Mouse (Mus musculus): Measurements from ENCODE around the gene Myo3b.

Gene Myo3b

DNA sequence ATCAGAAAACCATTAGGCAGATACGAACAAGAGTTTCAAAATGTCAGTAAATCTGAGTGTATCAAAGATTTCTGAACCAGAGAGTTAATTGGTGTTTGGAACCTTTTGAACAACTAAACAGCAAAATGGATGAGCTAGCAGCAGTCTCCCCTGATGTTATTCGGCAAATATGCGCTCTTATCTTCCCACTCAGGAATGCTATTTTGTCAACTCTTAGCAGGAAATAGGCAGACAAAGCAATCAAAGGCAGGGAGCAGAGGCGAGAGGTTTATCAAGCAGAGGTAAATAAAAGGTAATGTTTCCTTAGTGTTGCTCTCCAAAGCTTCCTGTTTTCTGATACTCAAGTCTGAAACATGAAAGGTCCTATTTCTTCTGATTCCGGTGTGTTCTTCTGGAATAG lies 252.1 kb downstream of the Myo3b start:
- no peak for DNase-seq (ENCODE audit: low read depth)

DNA sequence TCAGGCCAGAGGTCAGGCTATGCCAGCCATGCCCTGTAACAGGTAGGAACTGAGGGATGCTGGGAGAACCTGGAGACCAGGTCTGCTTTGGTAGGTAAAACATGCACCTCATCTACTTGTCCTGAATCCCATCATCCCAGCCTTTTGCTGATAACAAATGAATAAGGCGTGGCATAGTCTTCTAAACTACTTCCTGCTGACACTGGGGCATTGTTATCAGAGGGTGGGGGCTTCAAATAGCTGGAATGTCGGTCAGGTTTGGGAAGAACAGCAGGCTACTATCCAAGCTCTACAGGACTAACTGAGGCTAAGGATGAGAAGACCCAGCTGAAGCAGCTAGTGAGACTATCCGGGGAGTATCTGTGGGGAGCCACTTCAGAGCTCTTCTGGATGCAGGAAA lies 253.8 kb downstream of the Myo3b start:
- no peak for DNase-seq (ENCODE audit: low read depth)

GRCm38 (mm10) chr2:70302905-70303304 lies 264.0 kb downstream of the Myo3b start:
- DNase-seq (ENCODE audit: low read depth), result no peak

GRCm38 (mm10) chr2:70315125-70315524 lies 276.2 kb downstream of the Myo3b start:
- no peak for DNase-seq (ENCODE audit: low read depth)

- DNase-seq (ENCODE audit: low read depth), result no peak
These were observed 276.8 kb downstream of the Myo3b start for GRCm38 (mm10) chr2:70315734-70316133.

DNA sequence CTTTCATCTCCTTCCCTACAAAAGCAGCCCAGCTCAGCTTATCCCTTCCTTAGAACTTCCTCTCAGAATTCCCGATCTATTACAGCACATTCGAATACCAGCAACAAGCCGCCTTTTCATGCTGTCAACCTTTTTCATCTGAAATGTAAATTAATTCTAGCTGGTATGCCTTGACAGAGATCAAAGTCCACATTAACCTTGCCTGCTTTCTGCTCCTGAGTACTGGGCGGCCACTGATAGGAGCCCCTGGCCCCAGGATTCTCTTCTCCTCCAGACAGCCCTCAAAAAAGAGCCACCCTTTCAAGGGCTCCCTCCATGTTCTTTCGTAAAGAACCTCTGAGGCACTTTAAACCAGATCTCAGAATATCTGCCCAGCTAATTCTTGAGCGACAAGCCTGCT lies 278.9 kb downstream of the Myo3b start:
- DNase-seq (ENCODE audit: low read depth), result no peak

- DNase-seq (ENCODE audit: low read depth), result no peak
These were observed 280.1 kb downstream of the Myo3b start for GRCm38 (mm10) chr2:70318861-70319555.

DNA sequence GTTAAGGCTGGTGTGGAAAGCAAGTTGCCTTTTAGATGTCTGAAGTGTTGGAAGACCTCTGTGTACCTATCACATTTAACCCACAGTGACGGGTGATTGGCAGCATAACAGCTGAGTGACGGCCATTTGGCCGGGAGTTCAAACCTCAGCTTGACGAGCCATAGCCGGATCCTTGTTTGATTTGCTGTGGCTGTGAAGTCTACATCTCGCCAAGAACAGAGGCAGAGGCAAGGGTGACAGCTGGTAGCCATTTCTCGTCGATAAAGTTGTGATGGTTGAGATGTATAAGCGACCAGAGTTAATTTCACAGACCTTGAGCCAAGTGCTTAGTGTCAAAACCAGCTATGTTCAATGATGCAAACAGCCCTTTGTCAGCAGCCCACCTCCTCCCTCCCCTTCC lies 283.8 kb downstream of the Myo3b start:
- DNase-seq (ENCODE audit: low read depth), result no peak

- DNase-seq (ENCODE audit: low read depth), result no peak
These were observed 288.7 kb downstream of the Myo3b start for GRCm38 (mm10) chr2:70327602-70328001.

DNA sequence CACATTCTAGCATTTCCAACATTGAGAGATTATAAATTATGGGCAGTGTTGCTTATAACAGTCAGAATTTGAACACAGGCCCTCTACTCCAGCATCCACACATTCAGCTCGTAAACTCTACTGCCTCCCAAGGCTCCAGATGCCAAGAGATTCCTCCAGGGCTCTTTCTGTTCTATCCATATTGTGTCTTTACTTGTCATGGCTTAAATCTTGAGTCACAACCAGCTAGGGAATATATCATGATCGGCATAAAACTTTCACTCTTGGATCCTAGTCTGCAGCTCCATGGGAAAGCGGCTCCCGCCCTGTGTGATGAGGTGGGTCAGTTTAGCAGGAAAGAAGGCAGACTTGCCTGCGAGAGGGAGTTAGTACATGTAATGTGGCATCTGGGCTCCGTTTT lies 294.0 kb downstream of the Myo3b start:
- no peak for DNase-seq (ENCODE audit: low read depth)

- DNase-seq (ENCODE audit: low read depth), result no peak
These were observed 294.6 kb downstream of the Myo3b start for GRCm38 (mm10) chr2:70333553-70333952.

DNA sequence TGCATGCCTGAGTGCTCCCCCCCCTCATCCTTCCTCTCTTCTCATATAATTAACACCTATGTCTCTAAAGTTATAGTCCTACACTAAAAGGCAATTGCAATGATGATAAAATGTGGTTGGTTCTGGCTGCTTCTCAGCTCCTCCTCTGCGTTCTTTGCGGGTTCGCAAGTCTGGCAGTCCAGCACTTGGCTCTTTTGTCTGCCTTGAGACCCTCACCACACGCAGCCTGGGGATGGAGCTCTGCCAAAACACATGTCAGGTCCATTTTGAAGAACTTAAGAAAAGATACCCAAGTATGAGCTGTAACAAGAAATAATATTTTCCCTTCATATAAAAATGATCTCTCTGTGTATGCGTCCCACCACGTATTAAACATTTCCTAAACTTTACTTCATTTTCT lies 297.6 kb downstream of the Myo3b start:
- no peak for DNase-seq (ENCODE audit: low read depth)

- no peak for DNase-seq (ENCODE audit: low read depth)
These were observed 298.3 kb downstream of the Myo3b start for GRCm38 (mm10) chr2:70337208-70337611.

DNA sequence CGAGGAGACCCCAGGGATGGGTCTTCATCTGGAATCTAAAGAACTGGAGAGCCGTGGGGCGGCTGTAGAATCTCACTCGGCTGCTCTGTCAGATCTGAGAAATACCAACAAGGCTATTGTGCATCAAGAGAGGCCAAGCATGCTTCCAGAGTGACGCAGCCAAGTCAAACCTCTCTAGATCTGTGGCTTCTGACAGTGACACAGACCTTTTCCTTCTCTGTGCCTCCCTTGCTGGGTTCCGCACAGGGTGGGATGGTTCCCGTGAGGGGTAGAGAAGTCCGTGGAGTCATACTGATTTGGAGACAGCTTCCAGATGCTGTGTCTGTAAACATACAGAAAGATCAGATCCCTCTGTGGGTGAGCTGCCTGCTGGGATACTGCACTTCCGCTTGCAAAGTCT lies 298.9 kb downstream of the Myo3b start:
- DNase-seq (ENCODE audit: low read depth), result no peak

DNA sequence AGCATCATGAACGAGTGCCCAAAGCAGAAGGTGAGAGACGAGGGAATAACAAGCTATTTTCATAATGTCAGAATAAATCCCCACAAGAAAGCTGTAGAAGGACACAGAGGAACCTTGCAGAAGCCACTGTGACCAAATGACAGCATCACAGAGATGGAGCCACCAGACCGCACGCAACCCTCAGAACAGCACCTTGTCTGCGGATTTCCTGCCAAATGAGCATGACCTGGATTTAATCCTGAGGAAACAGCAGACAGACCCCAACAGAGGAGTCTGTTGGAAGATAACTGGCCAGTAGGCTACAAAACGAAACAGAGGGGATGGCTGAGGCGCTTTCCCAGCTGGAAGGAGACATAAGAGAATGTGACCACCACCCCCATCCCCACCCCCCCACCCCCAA lies 300.1 kb downstream of the Myo3b start:
- DNase-seq (ENCODE audit: low read depth), result no peak

DNA sequence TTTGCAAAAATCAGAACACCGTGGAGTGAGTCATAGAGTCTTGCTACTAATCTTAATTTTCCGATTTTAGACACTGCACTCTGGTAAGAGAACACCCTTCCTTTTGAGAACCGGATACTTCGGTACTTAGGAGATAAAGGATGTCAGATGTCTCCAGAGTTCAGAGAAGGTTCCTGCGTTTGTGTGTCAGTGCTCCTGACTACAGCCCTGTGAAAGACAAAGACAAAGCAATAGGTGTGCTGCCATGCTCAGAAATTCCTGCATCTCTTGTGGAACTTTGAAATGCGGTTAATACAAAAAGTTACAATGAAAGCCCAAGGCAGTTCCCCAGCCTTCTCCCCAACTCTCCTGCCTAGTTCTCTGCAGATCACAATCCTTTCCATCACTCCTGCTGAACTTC lies 300.6 kb downstream of the Myo3b start:
- no peak for DNase-seq (ENCODE audit: low read depth)

DNA sequence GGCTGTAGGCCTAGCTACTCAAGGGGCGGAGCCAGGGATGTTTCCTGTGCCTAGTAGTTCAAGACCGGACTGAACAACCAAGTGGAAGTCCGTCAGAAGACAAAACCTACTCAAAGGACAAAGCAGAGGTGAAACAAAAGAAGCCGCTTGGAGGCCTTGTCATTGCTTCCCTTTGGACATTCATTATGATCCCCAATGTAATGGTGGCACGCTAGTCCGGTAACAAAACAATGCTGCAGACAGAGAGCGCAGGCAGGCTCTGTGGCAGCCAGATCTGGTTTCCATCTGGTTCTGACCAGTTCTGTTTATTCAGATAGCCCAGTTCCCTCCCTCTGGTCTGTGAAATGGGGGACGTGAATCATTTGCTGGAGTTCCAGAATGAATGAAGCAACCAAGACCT lies 301.3 kb downstream of the Myo3b start:
- DNase-seq (ENCODE audit: low read depth), result no peak

DNA sequence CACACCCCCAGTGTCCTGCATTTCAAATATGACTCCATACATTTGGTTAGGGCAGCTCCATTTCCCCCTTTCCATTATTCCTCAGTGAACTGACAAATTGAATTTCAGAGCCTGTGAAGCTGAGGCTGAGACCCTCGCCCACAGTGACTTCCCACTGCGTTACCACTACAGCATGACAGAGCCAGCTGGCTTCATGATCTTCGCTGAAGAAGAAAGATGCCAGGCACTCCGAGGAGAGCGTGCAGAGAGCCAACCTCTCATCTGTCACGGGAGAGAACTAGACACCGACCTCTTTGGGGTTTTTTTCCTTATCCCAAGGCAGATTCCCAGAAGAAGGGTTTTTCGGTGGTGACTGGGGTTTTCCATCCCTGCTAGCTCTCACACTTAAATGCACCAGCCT lies 306.2 kb downstream of the Myo3b start:
- DNase-seq (ENCODE audit: low read depth), result no peak

GRCm38 (mm10) chr2:70347511-70347910 lies 308.6 kb downstream of the Myo3b start:
- DNase-seq (ENCODE audit: low read depth), result no peak

- no peak for DNase-seq (ENCODE audit: low read depth)
These were observed 310.0 kb downstream of the Myo3b start for GRCm38 (mm10) chr2:70348793-70349553.

GRCm38 (mm10) chr2:70352435-70353165 lies 313.7 kb downstream of the Myo3b start:
- DNase-seq (ENCODE audit: low read depth), result no peak

GRCm38 (mm10) chr2:70354056-70354455 lies 315.1 kb downstream of the Myo3b start:
- no peak for DNase-seq (ENCODE audit: low read depth)

GRCm38 (mm10) chr2:70355026-70355425 lies 316.1 kb downstream of the Myo3b start:
- no peak for DNase-seq (ENCODE audit: low read depth)
